Mouse (Mus musculus): Measurements from ENCODE around the gene Gm45799.
A peak's percentile ranks its signal among the peaks of the same experiment; 100 is the strongest.

The Gm45799 gene

DNA sequence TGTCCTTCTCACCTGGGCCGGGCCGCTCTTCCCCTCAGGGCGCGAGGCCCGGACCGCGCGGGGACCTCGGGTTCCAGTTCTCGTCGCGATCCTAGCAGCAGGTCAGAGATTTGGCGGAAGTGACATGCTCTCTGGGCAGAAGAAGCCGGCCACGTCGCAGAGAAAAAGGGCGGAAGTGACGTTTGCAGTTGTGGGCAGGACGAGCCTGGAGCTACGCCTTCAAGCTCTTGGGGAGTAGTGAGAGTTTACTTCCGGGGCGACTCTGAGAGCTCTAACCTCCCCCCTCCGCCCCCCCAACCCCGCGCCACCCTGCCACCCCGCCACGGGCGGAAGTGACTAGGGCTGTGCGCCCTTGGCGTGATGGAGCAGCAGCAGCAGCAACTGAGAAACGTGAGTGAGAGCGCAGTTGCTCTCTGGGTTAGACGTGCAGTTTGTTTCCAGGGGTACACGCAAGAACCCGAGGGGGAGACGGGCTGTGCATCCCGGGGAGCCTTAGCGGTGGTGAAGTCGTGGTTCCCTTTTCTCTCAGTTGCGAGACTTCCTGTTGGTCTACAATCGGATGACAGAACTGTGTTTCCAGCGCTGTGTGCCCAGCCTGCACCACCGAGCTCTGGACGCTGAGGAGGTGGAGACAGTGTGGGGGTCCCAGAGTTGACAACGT is at the start of gene Gm45799, which contains the start of gene Arfip2:
Gene Gm45799, plus strand, starts transcription at position 320 of the 661 bp plus-strand sequence.
Gene Arfip2, minus strand, starts transcription at position 184 of the 661 bp plus-strand sequence.
- peak; percentile 97 for DNase-seq (ENCODE audit: low spot score)

GRCm38 (mm10) chr7:105602860-105603623 is 37.3 kb upstream of the Gm45799 start:
- peak; percentile 55 for DNase-seq (ENCODE audit: low spot score)

GRCm38 (mm10) chr7:105608467-105608866 is 31.9 kb upstream of the Gm45799 start:
- DNase-seq (ENCODE audit: low spot score), result no peak

DNA sequence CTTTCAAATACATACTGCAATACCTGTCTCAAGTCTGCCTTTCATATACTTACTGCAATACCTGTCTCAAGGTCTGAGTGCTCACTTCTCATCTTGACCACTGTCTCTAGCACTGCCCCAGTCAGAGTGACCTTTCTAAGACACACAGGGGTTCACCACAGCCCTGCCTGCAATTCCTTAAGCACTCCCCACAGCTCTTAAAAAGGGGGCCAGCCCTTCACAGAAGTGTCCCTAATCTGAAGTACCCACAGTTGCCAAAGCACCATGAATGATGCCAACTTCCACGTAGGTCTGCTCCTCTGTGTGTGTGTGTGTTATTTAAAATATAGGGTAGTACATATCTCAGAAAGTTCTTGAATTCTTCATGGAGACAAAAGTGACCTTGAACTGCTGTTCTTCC is 28.6 kb upstream of the Gm45799 start:
- no peak for DNase-seq (ENCODE audit: low spot score)

DNA sequence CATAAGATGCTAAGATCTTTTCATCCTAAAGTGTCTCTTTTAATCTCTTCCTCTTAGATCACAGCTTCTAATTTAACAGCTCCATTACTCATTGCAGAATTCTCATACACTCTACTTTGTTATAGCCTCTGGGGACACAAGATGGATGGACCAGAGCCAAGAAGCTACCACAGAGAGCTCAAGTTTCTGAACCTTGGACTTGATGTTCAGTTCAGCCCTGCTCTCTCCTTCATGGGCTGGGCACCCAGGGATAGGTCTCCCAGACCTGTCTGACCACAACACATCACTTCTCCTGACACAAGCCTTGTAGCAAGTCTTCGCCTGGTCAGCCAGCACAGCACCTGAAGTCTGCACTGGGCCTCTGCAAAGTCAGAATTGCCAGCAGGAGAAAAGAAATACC is 26.0 kb upstream of the Gm45799 start:
- DNase-seq (ENCODE audit: low spot score), result no peak

GRCm38 (mm10) chr7:105615720-105616119 is 24.6 kb upstream of the Gm45799 start:
- no peak for DNase-seq (ENCODE audit: low spot score)

DNA sequence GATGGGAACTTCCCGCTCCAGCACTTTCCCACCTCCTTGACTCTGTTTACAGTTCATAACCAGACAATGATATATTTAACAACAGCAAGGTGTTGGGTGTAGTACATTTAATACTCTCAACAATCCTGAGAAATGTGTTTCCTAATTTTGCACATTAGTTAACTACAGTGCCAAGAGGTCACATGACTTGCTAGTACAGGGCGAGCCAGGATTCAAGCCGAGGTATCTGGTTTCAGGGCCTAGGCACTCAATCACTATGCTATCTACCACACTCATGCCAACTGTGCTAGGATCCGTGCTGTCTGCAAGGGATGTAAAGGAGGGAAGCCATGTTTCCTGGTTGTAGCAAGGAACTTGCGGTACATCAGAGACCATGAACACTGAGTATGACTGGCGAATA is 23.8 kb upstream of the Gm45799 start:
- DNase-seq (ENCODE audit: low spot score), result no peak

GRCm38 (mm10) chr7:105617810-105618209 is 22.5 kb upstream of the Gm45799 start:
- DNase-seq (ENCODE audit: low spot score), result no peak

- no peak for DNase-seq (ENCODE audit: low spot score)
Measured at GRCm38 (mm10) chr7:105619701-105620100, 20.7 kb upstream of the Gm45799 start.

DNA sequence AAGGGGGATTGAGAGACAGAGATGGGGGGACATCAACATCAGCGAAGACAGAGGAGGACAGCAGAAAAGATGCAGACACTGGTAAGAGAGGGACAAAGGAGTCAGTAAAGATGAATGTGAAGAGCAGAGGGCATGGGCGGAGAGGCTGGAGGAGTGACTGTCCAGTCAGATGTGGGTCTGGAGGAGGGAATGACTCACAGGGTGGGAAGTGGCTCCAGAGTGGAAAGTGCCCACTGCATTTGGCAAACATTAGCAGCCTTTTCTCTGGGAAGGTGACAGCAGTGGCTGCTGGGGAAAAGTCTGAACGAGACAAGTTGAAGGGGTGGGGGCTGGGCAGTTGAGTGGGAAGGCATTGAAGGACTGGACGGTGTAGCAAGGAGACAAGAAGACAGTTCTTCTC is 19.3 kb upstream of the Gm45799 start:
- DNase-seq (ENCODE audit: low spot score), result no peak

DNA sequence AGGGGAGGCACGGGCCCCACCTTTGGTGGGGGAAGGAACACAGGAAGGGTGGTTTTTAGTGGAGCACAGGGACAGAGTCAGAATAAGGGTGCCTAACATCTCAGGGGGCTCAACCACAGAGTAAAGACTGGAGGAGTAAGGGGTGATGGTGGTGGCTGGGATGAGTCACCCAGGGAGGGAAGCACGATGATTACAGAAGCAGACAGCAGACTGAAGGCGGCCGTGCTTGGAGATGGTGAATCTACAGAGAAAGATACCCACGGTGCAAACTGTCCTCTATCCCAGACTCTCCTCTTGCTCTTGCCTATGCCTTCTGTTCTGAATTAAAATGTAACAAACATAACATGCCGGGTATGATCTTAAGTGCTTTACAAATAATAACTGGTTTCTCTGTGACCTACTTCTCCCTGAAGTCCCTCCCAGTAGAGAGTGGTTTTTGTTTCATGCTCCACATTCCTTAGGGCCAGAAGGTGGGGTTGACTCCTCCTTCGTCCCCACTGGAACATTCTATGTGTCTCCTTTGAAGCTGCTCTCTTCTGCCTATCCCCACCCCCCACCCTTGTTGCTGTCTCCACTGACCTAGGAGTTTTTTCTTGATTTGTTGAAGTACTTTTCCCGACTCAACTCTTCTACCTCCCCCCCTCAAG is 18.6 kb upstream of the Gm45799 start:
- DNase-seq (ENCODE audit: low spot score), result no peak

DNA sequence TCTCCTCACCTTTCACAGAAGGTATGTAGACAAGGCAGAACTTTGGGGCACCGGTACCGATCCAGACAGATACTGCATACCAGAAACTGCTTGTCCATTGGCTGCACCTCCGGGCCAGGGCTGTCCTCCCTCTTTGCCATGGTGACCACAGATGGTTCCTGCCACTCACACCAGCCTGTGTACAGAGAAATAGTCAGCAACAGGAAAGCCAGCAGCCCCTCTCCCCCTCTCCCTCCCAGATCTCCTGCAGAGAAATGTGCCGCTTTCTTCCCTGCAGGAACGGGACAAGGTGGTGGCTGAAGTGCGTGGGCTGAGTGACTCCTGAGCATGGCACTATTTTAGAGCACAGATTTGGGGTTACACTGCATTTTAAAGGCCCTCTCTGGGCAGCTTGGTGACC is 15.0 kb upstream of the Gm45799 start:
- DNase-seq (ENCODE audit: low spot score), result no peak

DNA sequence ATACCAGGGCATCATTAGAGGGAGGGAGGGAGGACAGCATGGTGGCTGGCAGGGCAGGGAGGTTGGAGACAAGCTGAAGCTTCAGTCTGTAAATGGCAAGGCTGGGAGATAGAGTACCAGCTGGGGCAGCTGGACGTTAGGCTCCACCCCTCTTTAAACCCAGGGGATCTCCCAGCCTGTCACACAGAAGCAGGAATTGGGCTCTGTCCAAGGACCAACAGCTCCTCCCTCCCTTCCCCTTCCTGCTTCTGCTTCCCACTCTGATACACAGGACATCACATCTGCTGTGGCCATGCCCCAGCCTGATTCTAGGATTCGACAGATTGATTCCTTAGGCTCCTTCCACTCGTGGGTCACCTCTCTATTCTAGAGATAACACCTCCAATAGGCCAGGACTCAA is 11.7 kb upstream of the Gm45799 start:
- DNase-seq (ENCODE audit: low spot score), result no peak

GRCm38 (mm10) chr7:105632551-105632972 is 7.8 kb upstream of the Gm45799 start:
- DNase-seq (ENCODE audit: low spot score), result no peak

- DNase-seq (ENCODE audit: low spot score), result peak; percentile 89
Measured at GRCm38 (mm10) chr7:105633127-105633800, 7.1 kb upstream of the Gm45799 start, which contains the start of gene Trim3. TSS of gene Trim3 (minus strand) at chr7:105633571.

- DNase-seq (ENCODE audit: low spot score), result no peak
Measured at GRCm38 (mm10) chr7:105633801-105634135, 6.6 kb upstream of the Gm45799 start.

DNA sequence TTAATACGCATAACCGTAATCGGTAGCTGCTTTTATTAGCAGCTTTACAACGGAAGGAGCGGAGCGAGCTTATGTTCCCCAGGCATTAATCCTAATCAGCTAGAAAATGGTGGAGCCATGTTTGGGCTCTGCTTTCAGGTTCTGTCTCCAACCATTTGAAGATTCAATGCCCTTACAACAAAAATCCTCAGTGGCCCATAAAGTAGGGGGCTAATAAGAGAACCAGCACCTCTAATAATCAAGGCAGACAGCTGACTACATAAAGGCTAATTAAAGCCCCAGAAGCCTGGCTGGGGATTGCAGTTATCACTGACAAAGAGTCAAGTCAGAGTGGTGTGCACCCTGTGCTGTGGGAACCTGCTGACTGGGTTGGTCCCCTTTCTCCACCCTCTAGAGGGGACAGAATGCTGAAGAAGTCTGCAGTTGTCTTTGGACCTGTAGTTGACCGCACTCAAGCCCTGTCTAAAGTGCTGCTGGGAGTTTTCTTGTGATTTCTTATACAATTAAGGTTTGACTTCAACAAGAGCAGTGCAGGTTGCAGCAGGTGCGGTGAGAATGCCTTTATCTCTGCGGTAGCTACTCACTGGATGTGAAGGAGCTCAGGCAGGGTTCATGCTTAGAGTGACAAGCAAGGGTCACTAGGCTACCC is 6.0 kb upstream of the Gm45799 start:
- DNase-seq (ENCODE audit: low spot score), result no peak

GRCm38 (mm10) chr7:105635726-105636125 is 4.6 kb upstream of the Gm45799 start:
- no peak for DNase-seq (ENCODE audit: low spot score)

DNA sequence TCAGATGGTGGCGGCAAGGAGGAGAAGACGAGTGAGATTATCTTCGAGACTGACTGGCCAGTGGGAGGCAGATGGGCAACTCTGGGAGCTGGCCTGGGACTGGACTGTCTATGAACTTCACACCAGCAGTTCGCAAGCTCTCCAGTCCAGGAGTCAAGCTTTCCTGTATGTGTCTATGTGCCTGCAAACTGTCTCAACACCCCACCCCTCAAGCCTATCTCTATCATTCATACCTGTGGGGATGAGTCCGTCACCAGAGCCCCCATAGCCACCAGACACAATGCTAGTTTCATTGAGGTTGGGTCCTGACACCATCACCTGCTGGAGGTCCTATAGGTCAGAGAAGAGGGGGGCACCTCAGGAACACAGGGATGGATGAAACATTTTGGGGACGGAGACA is 1.6 kb upstream of the Gm45799 start:
- DNase-seq (ENCODE audit: low spot score), result no peak

DNA sequence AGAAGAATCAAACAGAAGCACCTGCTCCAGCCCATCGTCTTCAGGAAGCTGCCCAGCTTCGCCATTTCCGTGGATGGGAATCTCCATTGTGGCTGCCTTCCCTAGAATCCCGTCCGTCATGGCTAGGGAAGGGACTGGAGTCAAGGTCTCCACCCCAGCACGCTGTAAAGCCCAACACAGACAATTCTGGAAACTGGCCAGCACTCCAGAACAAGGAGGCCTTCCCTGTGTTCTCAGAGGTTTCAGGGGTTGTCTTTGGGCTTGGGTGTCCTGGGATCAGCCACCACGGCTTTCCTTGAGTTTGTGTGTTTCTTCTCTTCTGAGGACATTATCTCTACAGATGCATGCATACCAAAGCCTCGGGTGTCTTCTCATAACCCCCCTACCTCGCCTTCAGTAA is 1.0 kb upstream of the Gm45799 start:
- no peak for DNase-seq (ENCODE audit: low spot score)

- no peak for DNase-seq (ENCODE audit: low spot score)
Measured at GRCm38 (mm10) chr7:105639756-105640155, 596 bp upstream of the Gm45799 start, which contains the start of gene Timm10b. TSS of gene Timm10b (plus strand) at chr7:105640056.

DNA sequence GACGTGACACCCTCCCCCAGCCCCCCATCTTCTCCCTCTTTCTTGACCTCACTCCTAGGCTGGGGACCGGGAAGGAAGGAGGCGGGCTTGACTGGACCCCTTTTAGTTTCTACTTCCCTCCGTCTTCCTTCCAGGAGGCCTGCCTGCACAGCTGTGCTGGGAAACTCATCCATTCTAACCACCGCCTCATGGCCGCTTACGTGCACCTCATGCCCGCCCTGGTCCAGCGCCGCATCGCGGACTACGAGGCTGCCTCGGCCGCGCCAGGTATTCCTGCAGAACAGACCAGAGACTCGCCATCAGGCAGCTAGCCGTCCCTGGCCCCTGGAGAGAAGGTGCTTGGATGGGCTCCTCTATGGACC is 523 bp downstream of the Gm45799 start:
- no peak for DNase-seq (ENCODE audit: low spot score)

All from ovary, postnatal 14 days (tissue).